ENCODE assay signal across 9 mouse cellular contexts in the genomic region with DNA sequence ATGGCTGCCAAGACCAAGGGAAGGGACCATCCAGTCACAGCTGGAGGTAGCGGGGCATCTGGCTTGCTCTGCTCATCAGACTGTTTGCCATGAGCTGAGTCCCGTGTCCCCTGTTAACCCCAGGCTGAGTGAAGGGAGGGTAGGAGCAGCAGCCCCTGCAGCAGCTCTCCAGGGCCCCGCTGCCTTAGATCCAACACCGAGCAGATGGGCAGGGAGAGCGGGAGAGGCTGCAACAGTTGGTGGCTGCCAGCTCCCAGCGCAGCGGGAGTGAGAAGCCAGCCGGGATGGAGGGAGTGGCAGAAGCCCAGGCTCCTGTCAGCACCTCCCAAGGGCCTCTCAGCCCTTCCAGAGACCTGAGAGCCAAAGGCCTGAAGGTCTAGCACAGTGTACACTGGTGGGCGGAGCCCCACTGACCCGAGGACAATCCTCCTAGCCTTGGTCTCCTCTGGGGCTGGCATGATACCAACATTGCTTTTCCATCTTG.
DNase-seq lines count a peak whose midpoint lies in the region; ATAC-seq lines count a peak whose summit lies in the region.
"Had no signal": no experiment of that assay in that cellular context is flagged by ENCODE, and none has a peak within 500 bp of the region (broad histone marks: within the 10 kb centered on the region; RNA-seq: fewer than 3 reads in every experiment).

No protein-coding gene starts in this region.

- H3K9ac ChIP-seq in heart, embryonic 16.5 days (ENCODE audit: low read length): peak overlapping the region; percentile 44
- peak overlapping the region; percentile 12; the same call in 1 of the 2 replicates for H3K9ac ChIP-seq in limb, embryonic 11.5 days (ENCODE audit: low read length)
- H3K9ac ChIP-seq in neural tube, embryonic 13.5 days: peak overlapping the region; percentile 47; the same call in 1 of the 2 replicates
- H3K9ac ChIP-seq: hindbrain, embryonic 15.5 days had no signal

- DNase-seq in right cerebral cortex, adult 18-20 months: peak; percentile 75
- no peak for DNase-seq in right cerebral cortex, postnatal 25 days
- DNase-seq in forebrain, embryonic 10.5 days (ENCODE audit: extremely low spot score, low spot score): no peak
- DNase-seq in limb, embryonic 11.5 days (ENCODE audit: low spot score): no peak
- no peak for DNase-seq in spleen, adult 12 weeks (ENCODE audit: low spot score)
- DNase-seq in kidney, adult 11 months: no peak

- WGBS in forebrain, embryonic 10.5 days: 55% methylated on average over 10 of the region's 10 CpGs
- WGBS in heart, embryonic 16.5 days: 19% methylated on average over 10 of the region's 10 CpGs
- 31% methylated on average over 10 of the region's 10 CpGs for WGBS in limb, embryonic 11.5 days
- WGBS in neural tube, embryonic 13.5 days: 26% methylated on average over 10 of the region's 10 CpGs

- no peak overlapping the region for H3K4me2 ChIP-seq in heart, embryonic 16.5 days (ENCODE audit: low read depth, low read length)
- H3K4me2 ChIP-seq in limb, embryonic 11.5 days (ENCODE audit: low read depth, severe bottlenecking): no peak overlapping the region
- H3K4me2 ChIP-seq in neural tube, embryonic 13.5 days: no peak overlapping the region
- H3K4me2 ChIP-seq: hindbrain, embryonic 15.5 days had no signal

- H3K4me3 ChIP-seq in forebrain, embryonic 10.5 days: no peak overlapping the region
- no peak overlapping the region for H3K4me3 ChIP-seq in heart, embryonic 16.5 days (ENCODE audit: low read length)
- no peak overlapping the region for H3K4me3 ChIP-seq in limb, embryonic 11.5 days (ENCODE audit: low read depth, low read length)
- no peak overlapping the region for H3K4me3 ChIP-seq in neural tube, embryonic 13.5 days
- H3K4me3 ChIP-seq: hindbrain, embryonic 15.5 days had no signal

- no peaks in the 10 kb centered on the region for H3K36me3 ChIP-seq in forebrain, embryonic 10.5 days (replicated peaks)
- no peaks in the 10 kb centered on the region for H3K36me3 ChIP-seq in heart, embryonic 16.5 days (ENCODE audit: control insufficient read depth, insufficient read depth)
- H3K36me3 ChIP-seq in limb, embryonic 11.5 days (ENCODE audit: control insufficient read depth, insufficient read depth, low read length): no peaks in the 10 kb centered on the region; the same call in 1 of the 2 replicates
- H3K36me3 ChIP-seq in neural tube, embryonic 13.5 days: no peaks in the 10 kb centered on the region
- H3K36me3 ChIP-seq: hindbrain, embryonic 15.5 days had no signal

- no peaks in the 10 kb centered on the region for H3K9me3 ChIP-seq in forebrain, embryonic 10.5 days
- H3K9me3 ChIP-seq in heart, embryonic 16.5 days (replicated peaks; ENCODE audit: control insufficient read depth, low read length): no peaks in the 10 kb centered on the region
- H3K9me3 ChIP-seq in limb, embryonic 11.5 days (ENCODE audit: control insufficient read depth, low read length): no peaks in the 10 kb centered on the region
- H3K9me3 ChIP-seq in neural tube, embryonic 13.5 days: no peaks in the 10 kb centered on the region
- H3K9me3 ChIP-seq: hindbrain, embryonic 15.5 days had no signal

- peak; percentile 71 for ATAC-seq in heart, embryonic 16.5 days (replicated peaks; ENCODE audit: extremely low read depth, insufficient read depth, low FRiP score)
- no peak for ATAC-seq in limb, embryonic 11.5 days (ENCODE audit: insufficient number of reproducible peaks, low FRiP score, low TSS enrichment, low read depth)
- no peak; the same call in 1 of the 2 replicates for ATAC-seq in neural tube, embryonic 13.5 days (ENCODE audit: low read depth)

- H3K27ac ChIP-seq in forebrain, embryonic 10.5 days: peak overlapping the region; percentile 74
- H3K27ac ChIP-seq in heart, embryonic 16.5 days (ENCODE audit: low read length): peak overlapping the region; percentile 90
- no peak overlapping the region for H3K27ac ChIP-seq in limb, embryonic 11.5 days (replicated peaks; ENCODE audit: low read depth, low read length)
- no peak overlapping the region; the same call in 1 of the 2 replicates for H3K27ac ChIP-seq in neural tube, embryonic 13.5 days (replicated peaks)

- H3K4me1 ChIP-seq in forebrain, embryonic 10.5 days: peaks cover 92% of the 10 kb centered on the region
- H3K4me1 ChIP-seq in heart, embryonic 16.5 days (ENCODE audit: control insufficient read depth, insufficient read depth, low read length): peaks cover 73% of the 10 kb centered on the region
- H3K4me1 ChIP-seq in limb, embryonic 11.5 days (ENCODE audit: control insufficient read depth, insufficient read depth, low read length): peaks cover 80% of the 10 kb centered on the region
- H3K4me1 ChIP-seq in neural tube, embryonic 13.5 days (replicated peaks): peaks cover 91% of the 10 kb centered on the region

- peaks cover 79% of the 10 kb centered on the region for H3K27me3 ChIP-seq in forebrain, embryonic 10.5 days (ENCODE audit: poor library complexity, severe bottlenecking)
- H3K27me3 ChIP-seq in heart, embryonic 16.5 days (ENCODE audit: control insufficient read depth, insufficient read depth, low read length): no peaks in the 10 kb centered on the region
- H3K27me3 ChIP-seq in limb, embryonic 11.5 days (ENCODE audit: control insufficient read depth, insufficient read depth, low read length): no peaks in the 10 kb centered on the region
- no peaks in the 10 kb centered on the region; the same call in 1 of the 2 replicates for H3K27me3 ChIP-seq in neural tube, embryonic 13.5 days
- H3K27me3 ChIP-seq: hindbrain, embryonic 15.5 days had no signal

Comparison
In these comparisons a context has a peak if more than half of its experiments do, and no peak if none do; other contexts are left out.
1. H3K27ac ChIP-seq: peak in forebrain, embryonic 10.5 days (single experiment) and heart, embryonic 16.5 days (single experiment); none in limb, embryonic 11.5 days (single experiment) and neural tube, embryonic 13.5 days (single experiment).
2. Peak in every context shown above with its lines, with median percentiles within 50 percentile points of each other: H3K9ac ChIP-seq.